Mouse (Mus musculus): Measurements from ENCODE around the gene Spty2d1. TPM values are rescaled to one million over a fixed set of nuclear protein-coding genes. Genes with fewer than 3 reads are reported as not detected.
"Not testable (repeated sequence)": the region's sequence is repeated elsewhere in the genome, so short reads cannot be mapped to it uniquely, and the experiment has no call there.

Spty2d1 gene
- polyA plus RNA-seq, 1 experiment from 2014 or later = 8.3 TPM

DNA sequence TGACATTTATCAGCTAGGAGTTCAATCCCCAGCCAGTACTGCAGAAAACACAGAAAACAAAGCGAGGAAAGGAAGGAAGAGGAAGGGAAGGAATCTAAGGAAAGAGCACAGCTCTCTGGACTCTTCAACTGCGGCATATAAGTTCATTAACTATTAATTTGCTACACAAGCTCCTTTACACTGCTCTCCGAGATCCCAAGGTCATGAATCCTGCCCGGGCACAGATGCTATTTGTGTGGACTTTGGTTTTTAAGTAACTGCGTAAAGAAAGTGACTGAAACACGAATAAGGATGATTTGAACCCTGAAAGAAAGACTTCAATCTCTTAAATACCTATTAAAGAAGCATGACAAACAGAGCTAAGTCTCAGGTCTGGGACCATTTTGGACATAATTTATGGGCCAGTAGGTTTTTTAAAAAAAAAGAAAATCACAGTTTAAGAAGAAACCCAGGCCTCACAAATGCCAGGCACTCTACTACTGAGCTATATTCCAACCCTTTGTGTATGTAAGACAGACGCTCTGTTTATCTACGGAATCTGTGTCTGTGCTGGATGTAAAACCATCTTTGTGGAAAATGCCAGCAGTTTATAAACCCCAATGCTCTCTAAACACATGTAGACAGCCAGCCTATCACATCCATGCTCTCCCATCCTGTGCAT lies 8.1 kb downstream of the Spty2d1 start:
- H3K9ac ChIP-seq = no peak overlapping the region
- peaks cover 36% of the 10 kb centered on the region for H3K36me3 ChIP-seq
- peaks cover 45% of the 10 kb centered on the region for H3K4me1 ChIP-seq (replicated peaks)

DNA sequence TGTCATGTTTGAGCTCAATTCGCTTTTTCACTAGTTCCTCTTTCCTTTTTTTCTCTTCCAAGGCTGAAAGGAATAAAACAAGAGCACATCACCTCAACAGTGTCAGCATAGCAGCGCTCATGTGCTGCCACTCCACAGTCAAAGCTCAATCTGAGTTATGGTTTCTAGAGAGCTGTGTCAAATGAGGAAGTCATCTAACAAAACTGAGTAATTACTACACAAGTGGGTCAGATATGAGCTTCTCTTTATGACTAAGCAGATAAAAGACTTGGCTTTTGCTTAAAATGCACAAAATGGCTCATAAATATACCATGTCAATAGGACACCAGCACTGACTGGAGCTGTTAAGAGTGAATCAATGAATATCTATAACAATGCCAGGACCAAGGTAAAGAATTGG lies 9.3 kb downstream of the Spty2d1 start:
- no peak overlapping the region for H3K4me2 ChIP-seq
- H3K27me3 ChIP-seq = no peaks in the 10 kb centered on the region
- 94% methylated on average over 2 of the region's 2 CpGs for WGBS
- no peak overlapping the region for H3K4me3 ChIP-seq
- no peak overlapping the region for H3K27ac ChIP-seq (replicated peaks)
- H3K9ac ChIP-seq = no peak overlapping the region
- H3K9me3 ChIP-seq = no peaks in the 10 kb centered on the region
- ATAC-seq (ENCODE audit: low FRiP score, low read depth) = no peak
- peaks cover 36% of the 10 kb centered on the region for H3K4me1 ChIP-seq (replicated peaks)
- peaks cover 48% of the 10 kb centered on the region for H3K36me3 ChIP-seq

More for the DNA sequence above, 8.1 kb downstream of the Spty2d1 start:
- Histone ChIP-seq H3K4me2 (no peak overlapping the region), H3K9me3 (no peaks in the 10 kb centered on the region), H3K27me3 (no peaks in the 10 kb centered on the region), H3K4me3 (no peak overlapping the region), H3K27ac (replicated peaks) (no peak overlapping the region)
- ATAC-seq (ENCODE audit: low FRiP score, low read depth) = no peak
- WGBS = 82% methylated on average over 8 of the region's 8 CpGs

DNA sequence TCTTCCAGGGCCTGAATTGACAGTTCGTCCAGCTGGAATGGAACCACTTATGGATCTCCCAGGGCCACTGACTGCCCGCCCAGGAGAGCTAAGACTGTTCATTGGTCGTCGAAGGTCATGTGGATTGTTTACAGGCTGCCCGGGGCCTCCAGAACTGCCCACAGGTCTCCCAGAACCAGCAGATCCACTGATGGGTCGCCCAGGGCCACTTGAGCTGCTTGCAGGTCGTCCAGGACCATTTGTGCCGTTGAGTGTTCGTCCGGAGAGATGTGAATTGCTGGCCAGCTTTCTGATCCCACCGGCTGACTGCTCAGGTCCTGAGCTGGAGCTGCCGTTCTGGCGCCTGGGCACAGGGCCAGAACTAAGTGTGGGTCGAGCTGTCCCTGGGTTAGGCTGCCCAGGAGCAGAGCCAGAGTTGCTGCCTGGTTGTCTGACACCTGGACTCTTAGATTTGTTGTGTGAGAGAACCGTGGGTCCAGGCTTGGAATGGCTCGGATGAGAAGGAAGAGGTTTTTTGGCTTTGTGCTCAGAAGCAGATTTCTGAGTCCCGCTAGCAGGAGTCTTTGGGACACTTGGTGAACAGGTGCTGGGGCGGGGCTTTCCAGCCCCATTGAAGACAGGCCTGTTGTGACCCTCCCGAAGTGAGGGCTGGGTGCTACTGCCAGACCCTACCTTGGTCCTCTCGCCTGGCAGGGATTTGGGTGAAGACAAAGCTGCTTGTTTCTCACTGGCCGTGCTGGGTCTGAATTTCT lies 10.4 kb downstream of the Spty2d1 start:
- H3K9ac ChIP-seq = no peak overlapping the region
- H3K27me3 ChIP-seq = no peaks in the 10 kb centered on the region
- H3K4me2 ChIP-seq = no peak overlapping the region
- H3K36me3 ChIP-seq = peaks cover 54% of the 10 kb centered on the region
- no peak overlapping the region for H3K4me3 ChIP-seq
- no peaks in the 10 kb centered on the region for H3K9me3 ChIP-seq
- peak; percentile 45; the same call in 1 of the 2 replicates for ATAC-seq (ENCODE audit: low FRiP score, low read depth)
- 83% methylated on average over 21 of the region's 21 CpGs for WGBS
- peaks cover 27% of the 10 kb centered on the region for H3K4me1 ChIP-seq (replicated peaks)
- H3K27ac ChIP-seq (replicated peaks) = no peak overlapping the region

DNA sequence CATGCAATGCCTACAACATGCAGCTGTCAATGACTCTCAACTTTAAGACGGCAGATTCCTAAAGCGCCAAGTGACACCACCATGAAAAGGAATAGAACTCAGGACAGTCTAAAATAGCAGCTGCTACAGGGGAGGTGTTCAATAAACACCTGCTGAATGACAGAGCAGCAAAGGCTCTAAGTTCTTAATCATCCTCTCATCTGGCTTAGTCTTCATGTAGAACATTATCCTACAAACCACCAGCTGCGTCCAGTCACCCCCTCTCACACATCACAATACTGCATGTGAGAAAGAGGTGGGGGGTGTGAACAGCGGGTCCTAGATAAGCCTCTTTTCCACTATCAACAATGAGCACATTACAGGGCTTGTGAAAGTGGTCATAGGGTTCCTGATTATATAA lies 11.2 kb downstream of the Spty2d1 start:
- 90% methylated on average over 4 of the region's 4 CpGs for WGBS
- H3K4me1 ChIP-seq (replicated peaks) = peaks cover 19% of the 10 kb centered on the region
- no peaks in the 10 kb centered on the region for H3K9me3 ChIP-seq
- H3K27ac ChIP-seq (replicated peaks) = no peak overlapping the region
- H3K36me3 ChIP-seq = peaks cover 59% of the 10 kb centered on the region
- no peak overlapping the region for H3K4me2 ChIP-seq
- no peak for ATAC-seq (ENCODE audit: low FRiP score, low read depth)
- no peaks in the 10 kb centered on the region for H3K27me3 ChIP-seq
- no peak overlapping the region for H3K9ac ChIP-seq
- H3K4me3 ChIP-seq = no peak overlapping the region

DNA sequence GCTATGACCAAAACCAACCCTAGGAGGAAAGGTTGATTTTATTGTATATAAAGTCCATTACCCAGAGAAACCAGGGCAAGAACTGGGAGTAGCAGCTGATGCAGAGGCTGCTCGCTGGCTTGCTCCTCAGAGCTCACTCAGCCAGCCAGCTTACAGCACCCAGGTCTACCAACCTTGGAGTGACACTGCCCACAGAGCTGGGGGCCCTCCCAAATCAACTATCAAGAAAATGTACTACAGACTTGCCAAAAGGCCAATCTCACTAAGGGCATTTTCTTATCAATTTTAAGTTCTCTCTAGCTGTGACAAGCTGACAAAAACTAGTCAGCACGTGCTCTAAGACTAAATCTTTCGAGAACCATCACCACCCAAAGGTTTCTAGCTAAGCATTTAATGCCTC lies 12.7 kb downstream of the Spty2d1 start:
- peaks cover 63% of the 10 kb centered on the region for H3K36me3 ChIP-seq
- no peak overlapping the region for H3K4me3 ChIP-seq
- H3K9me3 ChIP-seq = no peaks in the 10 kb centered on the region
- 98% methylated on average over 3 of the region's 3 CpGs for WGBS
- H3K27ac ChIP-seq (replicated peaks) = no peak overlapping the region
- peaks cover 8% of the 10 kb centered on the region for H3K4me1 ChIP-seq (replicated peaks)
- no peak for ATAC-seq (ENCODE audit: low FRiP score, low read depth)
- H3K27me3 ChIP-seq = no peaks in the 10 kb centered on the region
- H3K4me2 ChIP-seq = no peak overlapping the region
- no peak overlapping the region for H3K9ac ChIP-seq

DNA sequence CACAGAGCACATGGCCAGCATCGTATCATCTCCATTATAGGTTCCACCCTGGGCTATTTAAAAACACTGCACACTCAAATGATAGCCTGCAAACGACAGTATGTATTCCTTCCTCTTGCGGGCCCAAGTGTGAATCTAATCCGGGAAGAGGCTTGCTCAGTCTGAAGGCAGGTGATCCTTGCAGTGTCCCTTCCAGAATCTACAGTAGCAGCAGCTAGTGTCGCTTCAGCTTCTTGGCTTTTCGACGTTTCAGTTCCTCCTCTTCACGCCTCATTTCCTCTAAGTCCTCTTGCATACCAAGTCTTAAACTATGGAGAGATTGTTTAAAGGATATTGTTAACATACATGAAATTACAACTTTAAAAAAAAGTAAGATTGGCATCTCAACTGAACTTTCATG lies 15.1 kb downstream of the Spty2d1 start:
- 77% methylated on average over 8 of the region's 8 CpGs for WGBS
- Histone ChIP-seq H3K4me2 (no peak overlapping the region), H3K4me3 (no peak overlapping the region), H3K9me3 (no peaks in the 10 kb centered on the region), H3K9ac (no peak overlapping the region), H3K4me1 (replicated peaks) (no peaks in the 10 kb centered on the region), H3K36me3 (peaks cover 53% of the 10 kb centered on the region), H3K27me3 (no peaks in the 10 kb centered on the region), H3K27ac (replicated peaks) (no peak overlapping the region)
- no peak for ATAC-seq (ENCODE audit: low FRiP score, low read depth)

DNA sequence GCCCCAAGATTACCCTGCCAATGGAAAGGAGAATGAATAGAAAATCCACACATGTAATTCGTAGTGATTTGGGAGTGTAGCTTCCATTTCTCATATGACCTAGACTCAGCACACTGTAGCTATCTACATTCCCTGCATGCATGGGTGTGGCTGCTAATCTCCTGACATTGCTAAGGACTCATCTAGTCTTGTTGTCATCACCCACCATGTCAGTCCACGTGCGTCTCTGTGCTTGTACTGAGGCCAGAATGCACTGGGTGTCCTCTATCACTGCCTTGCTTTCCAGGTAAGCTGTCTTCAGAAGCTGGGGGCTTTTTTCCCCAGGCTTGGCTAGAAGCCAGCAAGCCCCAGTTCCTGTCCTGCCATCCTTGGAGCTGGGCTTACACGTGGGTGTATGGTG lies 18.8 kb downstream of the Spty2d1 start:
- 88% methylated on average over 4 of the region's 4 CpGs for WGBS
- H3K4me1 ChIP-seq (replicated peaks); H3K9ac ChIP-seq; ATAC-seq (ENCODE audit: low FRiP score, low read depth); H3K9me3 ChIP-seq; H3K27ac ChIP-seq (replicated peaks); H3K27me3 ChIP-seq; H3K4me3 ChIP-seq; H3K4me2 ChIP-seq: not testable (repeated sequence)
- H3K36me3 ChIP-seq = peaks cover 20% of the 10 kb centered on the region

DNA sequence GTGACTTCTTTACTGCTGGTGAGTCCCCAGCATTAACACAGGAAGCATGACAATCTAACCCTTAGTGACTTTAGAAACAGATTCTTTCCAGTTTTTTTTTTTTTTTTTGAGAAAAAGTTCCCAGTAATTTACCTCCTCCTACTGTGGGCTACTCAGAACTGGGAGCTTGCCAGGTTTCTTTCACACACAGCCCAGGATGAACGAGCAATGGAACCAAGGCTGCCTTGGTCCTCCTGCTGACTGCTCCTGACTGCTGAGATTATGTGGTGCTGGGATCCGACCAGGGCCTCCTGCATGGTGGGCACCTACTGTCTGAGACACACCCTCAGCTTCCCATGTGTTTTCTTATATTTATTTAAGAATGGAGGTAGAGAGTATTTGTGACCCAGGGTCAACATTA lies 21.1 kb downstream of the Spty2d1 start:
- peak; percentile 42; the same call in 1 of the 2 replicates for ATAC-seq (ENCODE audit: low FRiP score, low read depth)
- Histone ChIP-seq H3K4me2 (no peak overlapping the region), H3K27ac (replicated peaks) (no peak overlapping the region), H3K9ac (no peak overlapping the region), H3K9me3 (no peaks in the 10 kb centered on the region), H3K27me3 (no peaks in the 10 kb centered on the region), H3K4me1 (replicated peaks) (peaks cover 5% of the 10 kb centered on the region; the same call in 1 of the 2 replicates), H3K4me3 (no peak overlapping the region), H3K36me3 (peaks cover 5% of the 10 kb centered on the region)
- WGBS = 43% methylated on average over 2 of the region's 2 CpGs

DNA sequence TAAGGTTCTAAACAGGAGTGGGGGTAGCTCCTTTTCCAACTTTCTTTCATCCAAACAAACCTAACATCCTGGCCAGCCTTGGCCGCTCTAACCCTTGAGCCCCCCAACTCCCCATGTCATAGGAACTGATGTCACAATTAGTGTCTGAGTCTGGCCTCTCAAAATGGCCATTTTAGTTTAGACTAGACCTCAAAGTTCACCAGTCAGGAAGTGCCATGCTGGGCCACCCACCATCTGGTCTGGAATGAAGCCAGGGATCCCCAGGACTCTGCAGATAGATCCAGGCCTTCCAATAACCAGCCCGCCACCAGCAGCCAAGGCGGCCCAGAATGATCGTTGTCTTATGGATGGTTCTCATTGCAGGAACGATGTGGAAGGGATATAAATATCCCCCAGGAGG lies 21.6 kb downstream of the Spty2d1 start:
- Histone ChIP-seq H3K9me3 (no peaks in the 10 kb centered on the region), H3K4me1 (replicated peaks) (peaks cover 5% of the 10 kb centered on the region; the same call in 1 of the 2 replicates), H3K9ac (no peak overlapping the region), H3K27ac (replicated peaks) (peak overlapping the region; percentile 27; the same call in 1 of the 2 replicates), H3K4me2 (no peak overlapping the region), H3K36me3 (peaks cover under 1% of the 10 kb centered on the region; the same call in 1 of the 2 replicates), H3K4me3 (no peak overlapping the region), H3K27me3 (no peaks in the 10 kb centered on the region)
- 49% methylated on average over 5 of the region's 5 CpGs for WGBS
- ATAC-seq (ENCODE audit: low FRiP score, low read depth) = no peak

DNA sequence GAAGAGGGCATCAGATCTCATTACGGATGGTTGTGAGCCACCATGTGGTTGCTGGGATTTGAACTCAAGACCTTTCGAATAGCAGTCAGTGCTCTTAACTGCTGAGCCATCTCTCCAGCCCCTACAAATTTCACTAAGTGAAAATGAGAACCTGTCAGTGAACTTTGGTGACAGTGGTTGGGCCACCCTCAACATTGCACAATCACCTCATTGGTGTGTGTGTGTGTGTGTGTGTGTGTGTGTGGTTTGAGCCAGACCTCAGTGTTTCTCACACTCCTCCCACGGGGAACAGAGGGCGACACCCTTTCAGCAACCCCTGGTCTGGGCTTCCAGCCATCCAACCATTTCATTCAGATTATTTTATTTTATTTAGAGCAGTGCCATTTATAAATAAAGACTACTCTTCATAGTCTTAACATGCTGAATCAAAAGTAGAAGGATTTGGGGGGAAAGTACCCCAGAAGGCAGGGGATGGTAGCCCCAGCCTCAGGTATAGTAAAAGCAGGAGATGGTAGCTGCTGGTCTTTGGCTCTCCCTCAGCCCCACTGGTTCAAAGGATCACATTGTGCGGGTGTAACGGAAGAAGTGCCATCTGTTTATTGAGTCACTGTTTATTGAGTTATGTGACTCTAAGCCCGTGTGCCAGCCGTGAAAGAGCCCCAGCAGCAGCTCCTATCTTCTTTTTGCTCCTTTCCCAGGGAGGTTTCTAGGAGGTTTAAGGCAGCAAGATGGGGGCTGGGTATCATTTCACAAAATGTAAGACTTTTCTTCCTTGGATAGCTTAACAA lies 22.3 kb downstream of the Spty2d1 start:
- H3K9ac ChIP-seq = no peak overlapping the region
- no peak overlapping the region for H3K4me3 ChIP-seq
- ATAC-seq (ENCODE audit: low FRiP score, low read depth) = no peak
- peak overlapping the region; percentile 27; the same call in 1 of the 2 replicates for H3K27ac ChIP-seq (replicated peaks)
- H3K4me1 ChIP-seq (replicated peaks) = peaks cover 5% of the 10 kb centered on the region; the same call in 1 of the 2 replicates
- 68% methylated on average over 8 of the region's 8 CpGs for WGBS
- H3K4me2 ChIP-seq = no peak overlapping the region
- no peaks in the 10 kb centered on the region for H3K9me3 ChIP-seq
- no peaks in the 10 kb centered on the region for H3K36me3 ChIP-seq
- no peaks in the 10 kb centered on the region for H3K27me3 ChIP-seq

DNA sequence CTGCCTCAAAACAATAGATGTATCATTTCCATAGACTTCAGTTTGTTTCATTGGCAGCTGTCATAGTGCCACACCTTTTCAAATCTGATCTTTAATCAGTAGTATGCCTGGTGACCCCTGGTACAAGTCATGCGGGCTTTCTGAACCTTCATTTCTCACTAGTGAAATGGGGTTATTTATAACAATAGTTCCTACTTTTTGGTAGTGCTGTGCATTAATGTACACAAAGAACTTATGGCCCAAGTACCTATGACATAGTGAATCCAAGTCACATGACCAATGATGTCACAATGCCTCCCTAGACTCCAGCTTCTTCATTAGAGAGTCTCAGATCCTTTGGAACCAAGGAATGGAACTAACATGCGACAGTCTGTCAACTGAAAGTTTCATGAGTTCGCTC lies 24.9 kb downstream of the Spty2d1 start, which contains the start of gene Gm9999:
Gene Gm9999 (plus strand): TSS at position 301 of the 400 bp plus-strand sequence.
- H3K4me3 ChIP-seq = no peak within 1 kb of the TSS
- H3K4me1 ChIP-seq (replicated peaks) = peaks cover 5% of the 10 kb centered on the region; the same call in 1 of the 2 replicates
- H3K4me2 ChIP-seq = no peak within 1 kb of the TSS
- no peaks in the 10 kb centered on the region for H3K36me3 ChIP-seq
- no peaks in the 10 kb centered on the region for H3K27me3 ChIP-seq
- no peak for ATAC-seq (ENCODE audit: low FRiP score, low read depth)
- no peak within 1 kb of the TSS for H3K27ac ChIP-seq (replicated peaks)
- no peak within 1 kb of the TSS for H3K9ac ChIP-seq
- WGBS = 97% methylated on average over 3 of the region's 3 CpGs
- no peaks in the 10 kb centered on the region for H3K9me3 ChIP-seq

DNA sequence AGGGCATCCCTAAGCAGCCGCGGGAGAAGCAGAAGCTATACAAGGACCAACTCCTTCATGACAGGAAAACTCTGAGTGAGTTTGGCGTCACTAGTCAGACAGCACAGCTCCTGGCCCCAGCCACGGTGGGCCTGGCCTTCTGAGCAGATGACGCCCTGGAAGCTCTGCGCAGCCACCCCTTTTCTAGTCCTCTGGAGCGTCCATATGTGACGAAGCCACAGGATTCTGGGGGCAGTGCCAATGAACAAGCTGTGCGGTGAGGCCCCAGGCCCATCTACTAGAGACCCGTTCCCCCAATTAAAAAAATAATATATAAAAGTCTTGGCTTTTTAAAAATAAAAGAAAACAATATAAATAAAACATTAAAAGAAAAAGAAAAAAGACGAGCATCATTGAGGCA lies 32.8 kb downstream of the Spty2d1 start:
- Histone ChIP-seq H3K9me3 (no peaks in the 10 kb centered on the region), H3K27ac (replicated peaks) (no peak overlapping the region), H3K27me3 (no peaks in the 10 kb centered on the region), H3K4me1 (replicated peaks) (no peaks in the 10 kb centered on the region), H3K9ac (no peak overlapping the region), H3K4me3 (no peak overlapping the region), H3K4me2 (no peak overlapping the region), H3K36me3 (no peaks in the 10 kb centered on the region)
- ATAC-seq (ENCODE audit: low FRiP score, low read depth) = no peak
- WGBS = 86% methylated on average over 11 of the region's 11 CpGs

Measured in hindbrain, embryonic 15.5 days (tissue).